Mouse (Mus musculus) midbrain, embryonic 13.5 days (tissue): ENCODE data around the gene Ehhadh. TPM values are rescaled to one million over a fixed set of nuclear protein-coding genes. Genes with fewer than 3 reads are reported as not detected.
A peak's percentile ranks its signal among the peaks of the same experiment; 100 is the strongest.
"Not testable (repeated sequence)": the region's sequence is repeated elsewhere in the genome, so short reads cannot be mapped to it uniquely, and the experiment has no call there.

Experiments used
- ATAC-seq: fragments of 200-750 bp; cut with Nextera tagmentation; 2 replicates; pipeline ENCODE4 v1.8.0; 2017; ENCODE audit warnings: mild to moderate bottlenecking, moderate TSS enrichment, moderate library complexity
- H3K27ac ChIP-seq: fragments of 300-500 bp; sonication (generic); 2 replicates; pipeline ENCODE4 v1.5.1; 2015; ENCODE audit warnings: inconsistent platforms, mild to moderate bottlenecking, moderate library complexity
- H3K27me3 ChIP-seq: fragments of 300-500 bp; sonication (generic); 2 replicates; pipeline ENCODE4 v1.6.1; 2015; ENCODE audit warnings: mild to moderate bottlenecking, inconsistent platforms
- H3K36me3 ChIP-seq: fragments of 300-500 bp; sonication (generic); 2 replicates; pipeline ENCODE4 v1.6.1; 2015; ENCODE audit warnings: mild to moderate bottlenecking, inconsistent platforms
- H3K4me1 ChIP-seq: fragments of 300-500 bp; sonication (generic); replicated peaks from 2 replicates; pipeline ENCODE4 v1.6.1; 2015; ENCODE audit warnings: inconsistent platforms
- H3K4me2 ChIP-seq: fragments of 300-500 bp; sonication (generic); replicated peaks from 2 replicates; pipeline ENCODE4 v1.6.1; 2015; ENCODE audit warnings: moderate library complexity, mild to moderate bottlenecking, inconsistent platforms
- H3K4me3 ChIP-seq: fragments of 300-500 bp; sonication (generic); replicated peaks from 2 replicates; pipeline ENCODE4 v1.5.1; 2015; ENCODE audit warnings: mild to moderate bottlenecking, inconsistent platforms
- H3K9ac ChIP-seq: fragments of 300-500 bp; sonication (generic); replicated peaks from 2 replicates; pipeline ENCODE4 v1.6.1; 2015; ENCODE audit warnings: mild to moderate bottlenecking, inconsistent platforms
- H3K9me3 ChIP-seq: fragments of 300-500 bp; sonication (generic); 2 replicates; pipeline ENCODE4 v1.6.1; 2016; ENCODE audit warnings: mild to moderate bottlenecking, inconsistent platforms
- WGBS: fragments of 180-500 bp; shearing (Covaris S2); methylation state at CpG from one replicate; pipeline ENCODE4 v1.1.7; 2015; 5-methylcytosine and 5-hydroxymethylcytosine counted together
- polyA plus RNA-seq: library from polyadenylated mRNA; unstranded; fragments of >200 nt; fragmentation: Nextera tagmentation; extraction: Ambion mirVana; gene quantifications from 2 replicates; pipeline ENCODE4 v1.2.1, GENCODE M21; 2015

Ehhadh gene
- polyA plus RNA-seq, 1 experiment from 2014 or later: 1.2 TPM

GRCm38 (mm10) chr16:21818629-21819028 lies 31.0 kb upstream of the Ehhadh start:
- H3K4me1 ChIP-seq: 0 out of 2 replicates have a peak, but pooled peaks cover 5% of the 10 kb centered on the region
- H3K4me3 ChIP-seq: no peak overlapping the region
- H3K4me2 ChIP-seq: no peak overlapping the region
- no peaks in the 10 kb centered on the region for H3K27me3 ChIP-seq
- 60% methylated on average over 8 of the region's 8 CpGs for WGBS
- no peak for ATAC-seq
- no peaks in the 10 kb centered on the region for H3K9me3 ChIP-seq
- H3K27ac ChIP-seq: no peak overlapping the region
- no peaks in the 10 kb centered on the region for H3K36me3 ChIP-seq
- no peak overlapping the region for H3K9ac ChIP-seq

GRCm38 (mm10) chr16:21818132-21818531 lies 30.5 kb upstream of the Ehhadh start:
- Histone ChIP-seq H3K4me1 (0 out of 2 replicates have a peak, but pooled peaks cover 5% of the 10 kb centered on the region), H3K4me2 (no peak overlapping the region), H3K9me3 (no peaks in the 10 kb centered on the region), H3K36me3 (no peaks in the 10 kb centered on the region), H3K27ac (no peak overlapping the region), H3K9ac (no peak overlapping the region), H3K27me3 (no peaks in the 10 kb centered on the region), H3K4me3 (no peak overlapping the region)
- ATAC-seq: no peak
- 52% methylated on average over 9 of the region's 9 CpGs for WGBS

- H3K4me3 ChIP-seq: no peak overlapping the region
- H3K36me3 ChIP-seq: peaks cover 5% of the 10 kb centered on the region; the same call in 1 of the 2 replicates
- WGBS: 59% methylated on average over 7 of the region's 7 CpGs
- H3K27ac ChIP-seq: peak overlapping the region; percentile 16; the same call in 1 of the 2 replicates
- no peak overlapping the region for H3K4me2 ChIP-seq
- H3K9me3 ChIP-seq: no peaks in the 10 kb centered on the region
- ATAC-seq: peak; percentile 50; the same call in 1 of the 2 replicates
- H3K27me3 ChIP-seq: no peaks in the 10 kb centered on the region
- 0 out of 2 replicates have a peak, but pooled peaks cover 5% of the 10 kb centered on the region for H3K4me1 ChIP-seq
- 0 out of 2 replicates have a peak overlapping the region, but pooled peaks have one; percentile 28 for H3K9ac ChIP-seq
These were observed 28.0 kb upstream of the Ehhadh start for GRCm38 (mm10) chr16:21815669-21816010.

- no peak overlapping the region for H3K4me2 ChIP-seq
These were observed 27.5 kb upstream of the Ehhadh start for GRCm38 (mm10) chr16:21814861-21815668.

GRCm38 (mm10) chr16:21813164-21813834 lies 25.7 kb upstream of the Ehhadh start:
- ATAC-seq: no peak
- no peaks in the 10 kb centered on the region for H3K9me3 ChIP-seq
- peaks cover 23% of the 10 kb centered on the region for H3K36me3 ChIP-seq
- no peaks in the 10 kb centered on the region for H3K27me3 ChIP-seq
- no peak overlapping the region for H3K4me3 ChIP-seq
- H3K4me1 ChIP-seq: 0 out of 2 replicates have a peak, but pooled peaks cover 5% of the 10 kb centered on the region
- H3K4me2 ChIP-seq: no peak overlapping the region
- H3K27ac ChIP-seq: no peak overlapping the region
- no peak overlapping the region for H3K9ac ChIP-seq
- 70% methylated on average over 6 of the region's 6 CpGs for WGBS

More at GRCm38 (mm10) chr16:21814861-21815668, 27.5 kb upstream of the Ehhadh start:
- H3K36me3 ChIP-seq: peaks cover 8% of the 10 kb centered on the region; the same call in 1 of the 2 replicates
- H3K27me3 ChIP-seq: no peaks in the 10 kb centered on the region
- H3K27ac ChIP-seq: peak overlapping the region; percentile 16; the same call in 1 of the 2 replicates
- 73% methylated on average over 11 of the region's 11 CpGs for WGBS
- H3K4me3 ChIP-seq: no peak overlapping the region
- 0 out of 2 replicates have a peak, but pooled peaks cover 5% of the 10 kb centered on the region for H3K4me1 ChIP-seq
- H3K9me3 ChIP-seq: no peaks in the 10 kb centered on the region
- H3K9ac ChIP-seq: 0 out of 2 replicates have a peak overlapping the region, but pooled peaks have one; percentile 28
- ATAC-seq: peak; percentile 43; the same call in 1 of the 2 replicates

- not testable (repeated sequence) for H3K4me2 ChIP-seq, H3K27me3 ChIP-seq, H3K27ac ChIP-seq, ATAC-seq, H3K4me3 ChIP-seq, H3K9ac ChIP-seq, H3K4me1 ChIP-seq, H3K9me3 ChIP-seq
- peaks cover 51% of the 10 kb centered on the region for H3K36me3 ChIP-seq
- 90% methylated on average over 7 of the region's 7 CpGs for WGBS
These were observed 20.2 kb upstream of the Ehhadh start for GRCm38 (mm10) chr16:21807786-21808185.

- Histone ChIP-seq H3K9ac (no peak overlapping the region), H3K4me2 (no peak overlapping the region), H3K9me3 (no peaks in the 10 kb centered on the region), H3K4me3 (no peak overlapping the region), H3K27me3 (no peaks in the 10 kb centered on the region), H3K27ac (no peak overlapping the region), H3K4me1 (no peaks in the 10 kb centered on the region), H3K36me3 (peaks cover 51% of the 10 kb centered on the region)
- 95% methylated on average over 1 of the region's 1 CpGs for WGBS
- no peak for ATAC-seq
These were observed 19.3 kb upstream of the Ehhadh start for GRCm38 (mm10) chr16:21806892-21807291.

- Histone ChIP-seq H3K36me3 (peaks cover 52% of the 10 kb centered on the region), H3K9me3 (no peaks in the 10 kb centered on the region), H3K4me2 (no peak overlapping the region), H3K9ac (no peak overlapping the region), H3K27me3 (no peaks in the 10 kb centered on the region), H3K4me3 (no peak overlapping the region), H3K27ac (no peak overlapping the region), H3K4me1 (no peaks in the 10 kb centered on the region)
- WGBS: 91% methylated on average over 1 of the region's 1 CpGs
- no peak for ATAC-seq
These were observed 16.7 kb upstream of the Ehhadh start for GRCm38 (mm10) chr16:21804258-21804657.

- Histone ChIP-seq H3K27ac (no peak overlapping the region), H3K27me3 (no peaks in the 10 kb centered on the region), H3K4me2 (peak overlapping the region; percentile 79), H3K9me3 (no peaks in the 10 kb centered on the region), H3K4me3 (peak overlapping the region; percentile 86), H3K36me3 (peaks cover 7% of the 10 kb centered on the region), H3K9ac (peak overlapping the region; percentile 88; the same call in 1 of the 2 replicates), H3K4me1 (peaks cover 17% of the 10 kb centered on the region)
- ATAC-seq: no peak
- WGBS: 17% methylated on average over 5 of the region's 5 CpGs
These were observed 7.5 kb upstream of the Ehhadh start for GRCm38 (mm10) chr16:21795071-21795470.

- H3K36me3 ChIP-seq: peaks cover 7% of the 10 kb centered on the region
- H3K9ac ChIP-seq: peak overlapping the region; percentile 88
- H3K4me2 ChIP-seq: peak overlapping the region; percentile 79
- H3K4me3 ChIP-seq: peak overlapping the region; percentile 86
- no peaks in the 10 kb centered on the region for H3K27me3 ChIP-seq
- no peaks in the 10 kb centered on the region for H3K9me3 ChIP-seq
- no peak for ATAC-seq
- peak overlapping the region; percentile 91 for H3K27ac ChIP-seq
- WGBS: 1% methylated on average over 14 of the region's 14 CpGs
- H3K4me1 ChIP-seq: peaks cover 17% of the 10 kb centered on the region
These were observed 7.1 kb upstream of the Ehhadh start for GRCm38 (mm10) chr16:21794697-21795045.

- Histone ChIP-seq H3K4me2 (peak within 1 kb of the TSS; percentile 79), H3K4me1 (peaks cover 17% of the 10 kb centered on the region), H3K27ac (peak within 1 kb of the TSS; percentile 91), H3K4me3 (peak within 1 kb of the TSS; percentile 86), H3K9me3 (no peaks in the 10 kb centered on the region), H3K27me3 (no peaks in the 10 kb centered on the region), H3K36me3 (peaks cover under 1% of the 10 kb centered on the region), H3K9ac (peak within 1 kb of the TSS; percentile 88)
- ATAC-seq: peak; percentile 99
- WGBS: 2% methylated on average over 47 of the region's 47 CpGs
These were observed 6.5 kb upstream of the Ehhadh start, which contains the start of gene Map3k13 for GRCm38 (mm10) chr16:21793875-21794696. Gene Map3k13, plus strand, starts transcription at chr16:21794346.
